Mouse (Mus musculus) embryonic facial prominence, embryonic 14.5 days (tissue): ENCODE results near the gene Snx29. TPM values are rescaled to one million over a fixed set of nuclear protein-coding genes. Genes with fewer than 3 reads are reported as not detected.
A peak's percentile ranks its signal among the peaks of the same experiment; 100 is the strongest.

ENCODE experiments used
- ATAC-seq: fragments of 200-750 bp; cut with Nextera tagmentation; 2 replicates; pipeline ENCODE4 v1.8.0; 2017; ENCODE audit warnings: low read depth, moderate number of reproducible peaks, moderate TSS enrichment
- DNase-seq: peaks from one replicate; pipeline ENCODE4 v3.0.0-alpha.2; 2015; ENCODE audit warnings: low spot score
- H3K27ac ChIP-seq: fragments of 300-500 bp; sonication (generic); replicated peaks from 2 replicates; pipeline ENCODE4 v1.5.1; 2014; ENCODE audit warnings: low read depth, mild to moderate bottlenecking, low read length, moderate library complexity
- H3K27me3 ChIP-seq: fragments of 300-500 bp; sonication (generic); replicated peaks from 2 replicates; pipeline ENCODE4 v1.6.1; 2014; ENCODE audit warnings: low read length; ENCODE audit not compliant: control insufficient read depth, insufficient read depth
- H3K36me3 ChIP-seq: fragments of 300-500 bp; sonication (generic); 2 replicates; pipeline ENCODE4 v1.6.1; 2014; ENCODE audit warnings: low read length, mixed read lengths; ENCODE audit not compliant: control insufficient read depth, insufficient read depth
- H3K4me1 ChIP-seq: fragments of 300-500 bp; sonication (generic); 2 replicates; pipeline ENCODE4 v1.6.1; 2014; ENCODE audit warnings: antibody characterized with exemption, low read length; ENCODE audit not compliant: control insufficient read depth, insufficient read depth
- H3K4me2 ChIP-seq: fragments of 300-500 bp; sonication (generic); 2 replicates; pipeline ENCODE4 v1.6.1; 2014; ENCODE audit warnings: low read depth, mild to moderate bottlenecking, low read length, moderate library complexity, mixed read lengths
- H3K4me3 ChIP-seq: fragments of 300-500 bp; sonication (generic); 2 replicates; pipeline ENCODE4 v1.5.1; 2014; ENCODE audit warnings: low read depth, mild to moderate bottlenecking, low read length
- H3K9ac ChIP-seq: fragments of 300-500 bp; sonication (generic); 2 replicates; pipeline ENCODE4 v1.6.1; 2014; ENCODE audit warnings: low read depth, mild to moderate bottlenecking, low read length, moderate library complexity, mixed read lengths
- H3K9me3 ChIP-seq: fragments of 300-500 bp; sonication (generic); 2 replicates; pipeline ENCODE4 v1.6.1; 2016; ENCODE audit warnings: low read length; ENCODE audit not compliant: control insufficient read depth
- WGBS: fragments of 180-500 bp; shearing (Covaris S2); extraction: QIAGEN DNeasy Blood & Tissue Kit; methylation state at CpG from one replicate; pipeline ENCODE4 v1.1.7; 2014; 5-methylcytosine and 5-hydroxymethylcytosine counted together
- polyA plus RNA-seq: library from polyadenylated mRNA; unstranded; fragments of >200 nt; fragmentation: Nextera tagmentation; extraction: Ambion mirVana; gene quantifications from 2 replicates; pipeline ENCODE4 v1.2.1, GENCODE M21; 2014

Gene Snx29
- polyA plus RNA-seq, 1 experiment from 2014 or later, result 9.7 TPM

DNA sequence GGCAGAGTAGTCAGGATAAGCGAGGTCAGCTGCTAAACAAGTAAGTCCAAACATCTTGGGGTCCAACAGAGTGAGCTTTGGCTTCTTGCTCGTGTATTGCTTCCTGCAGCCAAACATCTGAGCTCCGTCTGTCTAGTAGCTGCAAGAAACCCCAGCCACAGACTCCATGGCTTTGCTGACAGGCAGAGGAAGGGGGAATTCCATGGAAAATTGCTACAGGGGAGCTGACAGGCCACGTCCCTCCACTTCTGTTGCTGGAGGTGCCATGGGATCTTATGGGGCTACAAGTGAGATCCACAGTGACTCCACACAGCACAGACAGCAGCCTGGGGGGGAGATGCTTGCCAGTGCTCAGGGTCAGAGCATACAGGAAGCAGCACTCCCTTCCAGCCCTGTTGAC lies 463.1 kb downstream of the Snx29 start:
- Histone ChIP-seq H3K27ac (no peak overlapping the region), H3K36me3 (no peaks in the 10 kb centered on the region), H3K4me1 (no peaks in the 10 kb centered on the region), H3K9me3 (no peaks in the 10 kb centered on the region), H3K4me3 (no peak overlapping the region), H3K9ac (no peak overlapping the region), H3K27me3 (no peaks in the 10 kb centered on the region), H3K4me2 (no peak overlapping the region)
- DNase-seq (peak; percentile 39), ATAC-seq (no peak)
- WGBS, result 49% methylated on average over 4 of the region's 4 CpGs

DNA sequence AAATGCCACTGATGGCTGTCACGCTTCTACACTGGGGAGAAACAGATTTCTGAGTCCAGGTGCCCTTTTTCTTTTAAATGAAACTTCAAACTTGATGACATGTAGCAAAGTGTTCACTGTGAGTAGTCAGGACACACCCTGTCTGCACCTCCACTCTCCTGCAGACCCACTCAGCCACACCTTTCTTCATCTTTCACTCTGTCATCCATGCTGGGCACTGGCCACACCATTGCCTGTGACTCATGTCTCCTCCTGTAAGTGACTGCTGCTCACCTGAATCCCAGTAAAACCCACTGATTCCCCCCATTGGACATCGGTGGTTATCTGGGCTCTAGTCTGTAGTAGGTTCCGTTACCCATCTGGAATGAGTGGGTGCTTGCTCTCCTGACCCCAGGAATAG lies 467.8 kb downstream of the Snx29 start:
- Histone ChIP-seq H3K27ac (no peak overlapping the region), H3K9ac (no peak overlapping the region), H3K4me3 (no peak overlapping the region), H3K36me3 (no peaks in the 10 kb centered on the region), H3K9me3 (no peaks in the 10 kb centered on the region), H3K4me1 (no peaks in the 10 kb centered on the region), H3K4me2 (no peak overlapping the region), H3K27me3 (no peaks in the 10 kb centered on the region)
- WGBS, result 80% methylated on average over 3 of the region's 3 CpGs
- no peak for DNase-seq
- ATAC-seq, result no peak

DNA sequence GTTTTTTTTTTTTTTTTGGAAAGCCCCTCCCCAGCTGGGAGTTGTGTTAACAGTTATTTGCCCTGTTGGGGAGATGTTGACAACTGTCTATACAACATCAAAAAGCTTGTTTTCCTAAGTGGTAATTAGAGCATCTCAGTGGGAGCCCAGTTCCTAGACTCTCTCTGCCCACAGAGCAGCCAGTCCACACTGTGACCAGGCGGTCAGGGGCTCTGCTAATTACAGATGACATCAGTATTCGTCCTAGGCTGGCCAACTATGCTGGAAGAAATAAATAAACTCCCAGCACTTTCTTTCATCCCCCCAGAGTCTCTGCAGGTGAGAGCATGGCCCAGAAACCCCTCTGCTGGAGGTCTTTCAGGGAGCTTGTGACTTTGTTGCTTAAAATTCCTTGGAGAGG lies 470.7 kb downstream of the Snx29 start:
- no peak for ATAC-seq
- WGBS, result 20% methylated on average over 2 of the region's 2 CpGs

DNA sequence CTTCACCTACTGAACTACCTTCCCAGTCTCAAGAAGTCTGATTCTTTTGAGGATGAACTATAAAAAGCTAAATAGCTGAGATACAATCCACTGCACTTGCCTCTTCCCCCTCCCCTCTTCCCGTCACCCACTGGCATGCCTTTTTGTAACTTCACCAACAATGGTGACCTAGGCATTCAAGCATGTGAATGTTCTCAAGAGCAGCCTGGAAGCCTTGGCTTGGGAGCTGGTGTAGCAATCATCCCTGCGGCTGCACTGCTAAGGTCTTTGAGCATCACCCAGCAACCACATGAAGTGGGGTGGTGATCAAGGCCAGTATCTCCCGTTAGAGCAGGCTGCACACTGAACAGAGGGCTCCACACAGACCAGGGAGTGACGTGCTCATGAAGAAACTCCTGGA lies 471.9 kb downstream of the Snx29 start:
- H3K27ac ChIP-seq, result no peak overlapping the region
- no peak overlapping the region for H3K4me3 ChIP-seq
- H3K4me2 ChIP-seq, result no peak overlapping the region
- no peaks in the 10 kb centered on the region for H3K27me3 ChIP-seq
- no peaks in the 10 kb centered on the region for H3K4me1 ChIP-seq
- no peaks in the 10 kb centered on the region for H3K9me3 ChIP-seq
- DNase-seq (no peak), ATAC-seq (no peak)
- no peak overlapping the region for H3K9ac ChIP-seq
- H3K36me3 ChIP-seq, result no peaks in the 10 kb centered on the region
- 77% methylated on average over 4 of the region's 4 CpGs for WGBS

More for the DNA sequence above, 470.7 kb downstream of the Snx29 start:
- Histone ChIP-seq H3K4me3 (no peak overlapping the region), H3K27me3 (no peaks in the 10 kb centered on the region), H3K9ac (no peak overlapping the region), H3K9me3 (no peaks in the 10 kb centered on the region), H3K4me2 (no peak overlapping the region), H3K36me3 (no peaks in the 10 kb centered on the region), H3K27ac (no peak overlapping the region), H3K4me1 (no peaks in the 10 kb centered on the region)
- no peak for DNase-seq

DNA sequence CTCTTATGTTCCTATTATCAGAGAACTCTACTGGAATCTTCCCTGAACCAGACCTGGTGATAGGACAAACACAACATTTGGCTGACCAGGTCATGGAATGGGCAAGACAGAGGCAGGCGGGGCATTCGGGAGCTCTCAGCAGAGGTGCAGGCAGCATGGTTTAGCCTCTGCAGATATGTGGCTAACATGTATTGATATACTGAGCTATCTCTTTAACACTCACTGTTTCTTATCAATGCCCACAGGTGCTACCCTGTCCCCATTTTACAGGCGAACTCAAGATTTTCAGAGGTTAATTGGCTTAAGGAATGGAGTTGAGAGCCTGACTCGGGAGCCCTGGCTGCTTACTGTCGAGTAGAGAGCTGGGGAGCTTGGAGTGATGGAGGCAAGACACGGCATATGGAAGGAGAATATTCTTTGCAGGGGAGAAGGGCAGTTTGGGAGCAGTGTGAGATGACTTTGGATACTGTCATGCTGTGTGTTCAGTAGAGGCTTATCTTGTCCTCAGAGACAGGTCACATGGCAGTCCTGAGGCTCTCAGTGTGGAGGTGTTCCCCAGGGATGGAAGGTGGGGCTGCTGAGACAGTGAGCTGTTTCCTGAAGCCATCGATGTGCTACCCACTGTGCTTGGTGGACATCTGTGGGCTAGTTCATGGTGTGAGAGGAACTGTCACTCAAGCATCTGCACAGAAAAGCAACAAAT lies 473.2 kb downstream of the Snx29 start:
- DNase-seq, result no peak
- WGBS, result 66% methylated on average over 7 of the region's 7 CpGs

DNA sequence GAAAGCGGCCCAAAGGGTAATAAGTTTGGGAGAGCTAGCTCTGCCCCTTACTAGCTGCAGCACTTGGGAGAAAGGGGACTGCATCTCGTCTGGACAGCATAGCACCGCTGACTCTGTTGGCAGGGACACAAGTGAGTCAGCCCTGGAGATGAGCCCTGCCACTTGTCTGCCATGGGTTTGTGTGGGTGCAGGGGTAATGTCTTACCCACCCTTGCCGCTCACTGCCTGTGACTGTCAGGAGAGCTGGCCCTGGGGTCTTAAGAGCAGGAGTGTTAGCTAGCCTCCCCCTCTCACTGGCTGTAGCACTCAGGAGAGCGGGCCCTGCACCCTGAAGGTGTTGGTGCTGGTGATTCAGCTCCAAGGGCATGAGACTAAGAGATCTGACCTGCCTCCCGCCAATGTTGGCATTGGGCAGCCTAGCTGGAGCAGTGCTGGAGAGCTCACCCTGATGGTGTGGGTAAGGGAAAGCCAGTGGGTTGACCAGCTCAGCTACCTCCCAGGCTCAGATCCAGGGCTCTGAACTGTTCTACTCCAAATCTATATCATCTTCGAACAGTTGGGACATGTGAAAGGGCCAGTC lies 479.3 kb downstream of the Snx29 start:
- Histone ChIP-seq H3K4me3 (no peak overlapping the region), H3K9ac (no peak overlapping the region), H3K27ac (no peak overlapping the region), H3K36me3 (0 out of 2 replicates have a peak, but pooled peaks cover 6% of the 10 kb centered on the region), H3K4me1 (no peaks in the 10 kb centered on the region), H3K4me2 (no peak overlapping the region), H3K9me3 (no peaks in the 10 kb centered on the region), H3K27me3 (no peaks in the 10 kb centered on the region)
- ATAC-seq (no peak), DNase-seq (no peak)
- WGBS, result 86% methylated on average over 7 of the region's 7 CpGs

More for the DNA sequence above, 473.2 kb downstream of the Snx29 start:
- Histone ChIP-seq H3K4me3 (no peak overlapping the region), H3K4me2 (no peak overlapping the region), H3K4me1 (no peaks in the 10 kb centered on the region), H3K27ac (no peak overlapping the region), H3K9ac (no peak overlapping the region), H3K27me3 (no peaks in the 10 kb centered on the region), H3K36me3 (no peaks in the 10 kb centered on the region), H3K9me3 (no peaks in the 10 kb centered on the region)
- ATAC-seq, result no peak

Other genes with a start within 250 kb of the Snx29 start
- gene Txndc11, start 188.3 kb upstream of the Snx29 start, polyA plus RNA-seq, result 37.8 and 42.4 TPM in 2 replicates
- gene Zc3h7a, start 146.5 kb upstream of the Snx29 start, polyA plus RNA-seq, result 99.2 and 102 TPM in 2 replicates
- 169 and 188 TPM in 2 replicates for gene Rsl1d1, start 119.6 kb upstream of the Snx29 start, polyA plus RNA-seq
- gene Gspt1, start 68.6 kb upstream of the Snx29 start, polyA plus RNA-seq, result 93.6 and 102 TPM in 2 replicates
- gene Tnfrsf17, start 9.1 kb upstream of the Snx29 start, polyA plus RNA-seq, result not detected in 2 replicates